Mouse (Mus musculus) heart, embryonic 15.5 days (tissue): ENCODE results near the gene Abcd3. TPM values are rescaled to one million over a fixed set of nuclear protein-coding genes. Genes with fewer than 3 reads are reported as not detected.
"Not testable (repeated sequence)": the region's sequence is repeated elsewhere in the genome, so short reads cannot be mapped to it uniquely, and the experiment has no call there.

Experiments used
- ATAC-seq: fragments of 200-750 bp; cut with Nextera tagmentation; replicated peaks from 2 replicates; pipeline ENCODE4 v1.8.0; 2017; ENCODE audit warnings: low read depth, moderate TSS enrichment; ENCODE audit not compliant: insufficient number of reproducible peaks, insufficient read depth, low FRiP score
- H3K27ac ChIP-seq: fragments of 300-500 bp; sonication (generic); 2 replicates; pipeline ENCODE4 v1.5.1; 2015; ENCODE audit warnings: mild to moderate bottlenecking, inconsistent platforms
- H3K27me3 ChIP-seq: fragments of 300-500 bp; sonication (generic); 2 replicates; pipeline ENCODE4 v1.6.1; 2015; ENCODE audit warnings: inconsistent platforms
- H3K36me3 ChIP-seq: fragments of 300-500 bp; sonication (generic); 2 replicates; pipeline ENCODE4 v1.6.1; 2015; ENCODE audit warnings: mild to moderate bottlenecking, inconsistent platforms
- H3K4me1 ChIP-seq: fragments of 300-500 bp; sonication (generic); replicated peaks from 2 replicates; pipeline ENCODE4 v1.6.1; 2015; ENCODE audit warnings: inconsistent platforms
- H3K4me2 ChIP-seq: fragments of 300-500 bp; sonication (generic); 2 replicates; pipeline ENCODE4 v1.6.1; 2015; ENCODE audit warnings: inconsistent platforms, mild to moderate bottlenecking, moderate library complexity
- H3K4me3 ChIP-seq: fragments of 300-500 bp; sonication (generic); 2 replicates; pipeline ENCODE4 v1.5.1; 2015; ENCODE audit warnings: mild to moderate bottlenecking, inconsistent platforms
- H3K9ac ChIP-seq: fragments of 300-500 bp; sonication (generic); 2 replicates; pipeline ENCODE4 v1.6.1; 2015; ENCODE audit warnings: mild to moderate bottlenecking, inconsistent platforms
- H3K9me3 ChIP-seq: fragments of 300-500 bp; sonication (generic); replicated peaks from 2 replicates; pipeline ENCODE4 v1.6.1; 2016; ENCODE audit warnings: inconsistent platforms
- WGBS: fragments of 180-500 bp; shearing (Covaris S2); methylation state at CpG from one replicate; pipeline ENCODE4 v1.1.7; 2015; ENCODE audit warnings: mixed read lengths; 5-methylcytosine and 5-hydroxymethylcytosine counted together
- polyA plus RNA-seq: library from polyadenylated mRNA; unstranded; fragments of >200 nt; fragmentation: Nextera tagmentation; extraction: Ambion mirVana; gene quantifications from 2 replicates; pipeline ENCODE4 v1.2.1, GENCODE M21; 2015

The Abcd3 gene
- polyA plus RNA-seq, 1 experiment from 2014 or later, result 40.9 TPM

DNA sequence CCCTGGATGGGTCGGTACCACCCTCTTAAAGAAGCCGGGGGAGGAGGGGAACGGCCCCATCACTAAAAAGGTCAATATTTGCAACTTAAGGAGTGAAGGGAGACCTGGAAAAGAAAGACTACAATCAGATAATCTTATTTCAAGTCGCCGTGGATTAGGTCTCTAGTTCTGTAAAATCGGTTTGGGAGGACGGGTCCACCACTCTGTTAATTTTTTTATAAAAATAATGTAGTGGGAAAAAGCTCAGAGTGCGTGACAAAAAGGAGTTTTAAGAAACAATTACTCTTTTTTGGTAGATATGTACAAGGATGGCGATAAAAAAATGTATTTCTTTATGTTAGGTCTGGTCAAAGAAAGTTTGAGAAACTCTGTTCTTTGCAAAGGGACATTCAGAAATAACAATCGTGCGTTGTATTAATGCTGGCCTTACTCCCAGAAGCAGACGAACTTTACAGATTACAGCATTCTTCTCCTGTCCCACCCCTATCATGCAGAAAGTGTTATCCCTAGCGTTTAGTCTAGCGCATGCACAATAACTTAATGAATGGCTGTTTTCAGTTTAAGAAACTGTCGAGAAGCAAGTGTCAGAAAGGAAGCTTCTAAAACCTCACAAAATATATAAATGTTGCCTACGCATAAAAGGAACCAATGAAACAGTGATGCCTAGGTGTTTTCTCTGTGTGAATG lies 590 bp upstream of the Abcd3 start:
- peak overlapping the region; percentile 93 for H3K9ac ChIP-seq
- ATAC-seq, result no peak
- H3K4me2 ChIP-seq, result peak overlapping the region; percentile 75
- 16% methylated on average over 16 of the region's 16 CpGs for WGBS
- H3K36me3 ChIP-seq, result no peaks in the 10 kb centered on the region
- no peaks in the 10 kb centered on the region for H3K27me3 ChIP-seq
- H3K27ac ChIP-seq, result peak overlapping the region; percentile 99
- peak overlapping the region; percentile 88 for H3K4me3 ChIP-seq
- no peaks in the 10 kb centered on the region for H3K9me3 ChIP-seq
- H3K4me1 ChIP-seq, result peaks cover 14% of the 10 kb centered on the region

DNA sequence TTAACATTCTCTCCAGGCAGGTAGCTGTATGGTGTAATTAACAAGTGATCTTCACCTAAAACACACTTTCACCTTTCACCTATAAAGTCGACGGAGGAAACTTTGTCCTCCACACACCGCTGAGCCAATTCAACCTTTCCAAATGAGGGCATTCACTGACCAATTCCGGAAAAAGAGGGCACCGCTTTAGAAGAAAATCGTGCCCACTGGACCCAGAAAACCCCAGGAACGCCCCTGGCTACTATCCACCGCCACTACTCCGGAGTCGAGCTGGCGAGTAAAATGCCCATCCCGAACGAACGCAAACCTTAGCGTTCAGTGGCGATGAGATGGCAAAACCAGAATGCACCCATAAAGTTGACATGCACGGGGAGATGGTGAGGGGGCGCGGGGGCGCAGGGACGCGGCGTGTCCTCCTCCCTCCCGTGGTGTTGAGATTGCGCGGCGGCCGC lies 663 bp downstream of the Abcd3 start:
- WGBS, result under 1% methylated on average over 28 of the region's 28 CpGs
- Histone ChIP-seq H3K4me1 (peaks cover 15% of the 10 kb centered on the region), H3K4me2 (peak overlapping the region; percentile 75), H3K4me3 (peak overlapping the region; percentile 88), H3K27ac (peak overlapping the region; percentile 99), H3K9me3 (no peaks in the 10 kb centered on the region), H3K9ac (peak overlapping the region; percentile 93), H3K36me3 (no peaks in the 10 kb centered on the region), H3K27me3 (no peaks in the 10 kb centered on the region)
- ATAC-seq, result no peak

DNA sequence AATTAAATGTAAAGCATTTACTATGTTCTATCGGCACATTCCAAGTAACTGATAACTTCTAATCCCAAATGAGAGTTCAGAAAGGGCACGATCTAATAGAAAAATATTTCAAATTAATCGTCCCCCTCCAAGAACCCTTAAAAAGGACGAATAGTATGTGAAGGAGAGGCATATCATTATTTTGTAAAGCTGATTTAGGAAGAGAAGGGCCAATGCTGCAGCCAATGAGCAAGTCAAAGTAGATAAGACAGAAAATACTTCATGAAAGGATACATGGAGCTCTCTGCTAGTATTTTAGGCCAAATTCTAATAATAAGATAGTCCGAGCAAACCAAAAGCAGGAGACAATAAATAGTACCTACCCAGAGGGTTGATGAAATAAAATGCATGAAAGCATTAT lies 1.3 kb downstream of the Abcd3 start:
- Histone ChIP-seq H3K9me3 (no peaks in the 10 kb centered on the region), H3K4me2 (peak overlapping the region; percentile 75), H3K27me3 (no peaks in the 10 kb centered on the region), H3K4me3 (peak overlapping the region; percentile 88), H3K36me3 (no peaks in the 10 kb centered on the region), H3K27ac (peak overlapping the region; percentile 99; the same call in 1 of the 2 replicates), H3K9ac (peak overlapping the region; percentile 93; the same call in 1 of the 2 replicates), H3K4me1 (peaks cover 15% of the 10 kb centered on the region)
- 60% methylated on average over 5 of the region's 5 CpGs for WGBS
- no peak for ATAC-seq

DNA sequence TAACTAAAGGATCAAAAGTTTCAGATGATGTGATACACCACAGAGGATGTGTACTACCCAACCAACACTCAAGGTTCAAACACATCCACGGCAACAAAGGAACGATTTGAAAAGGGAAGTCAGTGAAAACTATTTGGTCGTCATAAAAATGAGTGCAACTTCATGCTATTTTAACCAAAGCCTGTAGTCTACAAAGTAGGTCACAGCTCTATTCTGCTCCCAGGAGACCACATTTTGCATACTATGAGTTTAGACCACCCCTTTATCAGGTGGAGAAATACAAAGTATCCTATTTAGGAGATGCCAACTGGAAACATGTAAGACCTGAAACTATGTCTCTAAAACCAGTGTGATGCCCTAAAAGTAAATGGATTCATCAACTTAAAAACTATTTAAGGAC lies 6.9 kb downstream of the Abcd3 start:
- Histone ChIP-seq H3K9ac (no peak overlapping the region), H3K4me1 (peaks cover 11% of the 10 kb centered on the region), H3K4me2 (no peak overlapping the region), H3K27me3 (no peaks in the 10 kb centered on the region), H3K27ac (no peak overlapping the region), H3K4me3 (no peak overlapping the region), H3K9me3 (no peaks in the 10 kb centered on the region), H3K36me3 (no peaks in the 10 kb centered on the region)
- 75% methylated on average over 3 of the region's 3 CpGs for WGBS
- no peak for ATAC-seq

DNA sequence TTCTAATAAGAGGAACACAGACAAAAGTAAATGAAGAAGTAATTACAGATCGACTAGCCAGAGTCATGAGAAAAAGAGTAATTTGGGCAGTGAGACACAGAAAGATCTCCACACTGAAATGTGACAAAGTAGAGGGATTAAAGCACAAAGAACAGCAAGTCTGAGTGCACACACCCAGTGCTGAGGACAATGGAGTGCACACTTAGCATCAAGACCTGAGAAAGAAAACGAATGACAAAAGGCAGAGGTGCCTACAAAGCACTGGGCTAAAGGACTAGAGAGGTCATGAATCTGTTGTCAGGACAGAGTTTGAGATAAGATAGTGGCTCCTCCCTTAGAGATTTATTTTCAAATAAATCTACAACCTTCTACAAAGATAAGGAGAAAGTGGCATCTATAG lies 20.9 kb downstream of the Abcd3 start:
- Histone ChIP-seq H3K27ac (no peak overlapping the region), H3K27me3 (no peaks in the 10 kb centered on the region), H3K4me2 (no peak overlapping the region), H3K36me3 (peaks cover 4% of the 10 kb centered on the region; the same call in 1 of the 2 replicates), H3K4me3 (no peak overlapping the region), H3K4me1 (peaks cover 7% of the 10 kb centered on the region; the same call in 1 of the 2 replicates), H3K9me3 (no peaks in the 10 kb centered on the region), H3K9ac (no peak overlapping the region)
- ATAC-seq, result no peak
- 56% methylated on average over 2 of the region's 2 CpGs for WGBS

DNA sequence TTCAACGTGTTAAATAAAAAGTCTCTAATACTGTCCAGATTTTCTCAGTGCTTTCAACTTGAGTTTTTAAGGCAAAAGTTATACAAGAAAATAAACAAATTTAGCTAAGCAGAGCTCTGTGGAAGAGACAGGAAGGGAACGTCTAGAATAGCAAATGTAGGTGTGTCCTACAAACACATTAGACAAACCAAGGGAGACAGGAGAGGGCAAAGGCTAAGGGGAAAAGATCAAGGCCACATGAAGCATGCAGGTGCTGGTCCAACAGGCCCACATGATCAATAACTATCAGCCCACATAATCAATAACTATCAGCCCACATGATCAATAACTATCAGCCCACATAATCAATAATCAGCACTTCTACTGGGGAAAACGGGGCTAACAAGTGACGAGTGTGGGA lies 22.9 kb downstream of the Abcd3 start:
- Histone ChIP-seq H3K27ac (no peak overlapping the region), H3K4me2 (no peak overlapping the region), H3K27me3 (no peaks in the 10 kb centered on the region), H3K36me3 (peaks cover 4% of the 10 kb centered on the region; the same call in 1 of the 2 replicates), H3K9me3 (no peaks in the 10 kb centered on the region), H3K4me1 (peaks cover 4% of the 10 kb centered on the region; the same call in 1 of the 2 replicates), H3K4me3 (no peak overlapping the region), H3K9ac (no peak overlapping the region)
- WGBS, result 86% methylated on average over 4 of the region's 4 CpGs
- no peak for ATAC-seq

DNA sequence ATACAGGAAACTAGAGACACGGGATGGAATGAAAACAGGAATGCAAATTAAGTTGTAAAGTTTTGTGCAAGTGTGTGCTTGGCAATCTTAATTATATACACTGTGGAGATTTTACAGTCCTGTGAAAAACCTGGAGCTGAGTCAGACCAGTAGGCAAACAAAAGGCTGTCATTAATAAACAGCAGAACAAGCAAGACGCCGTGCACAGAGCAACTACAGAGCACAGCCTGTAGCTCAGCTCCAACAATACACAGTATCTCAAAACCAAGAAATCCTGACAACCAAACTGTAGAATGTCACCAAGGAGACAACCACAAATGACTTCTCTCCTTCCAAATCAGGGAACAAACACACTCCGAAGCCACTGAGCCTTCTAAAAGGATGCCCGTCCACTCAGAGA lies 24.7 kb downstream of the Abcd3 start:
- H3K4me2 ChIP-seq, result no peak overlapping the region
- 67% methylated on average over 5 of the region's 5 CpGs for WGBS
- no peak overlapping the region for H3K27ac ChIP-seq

DNA sequence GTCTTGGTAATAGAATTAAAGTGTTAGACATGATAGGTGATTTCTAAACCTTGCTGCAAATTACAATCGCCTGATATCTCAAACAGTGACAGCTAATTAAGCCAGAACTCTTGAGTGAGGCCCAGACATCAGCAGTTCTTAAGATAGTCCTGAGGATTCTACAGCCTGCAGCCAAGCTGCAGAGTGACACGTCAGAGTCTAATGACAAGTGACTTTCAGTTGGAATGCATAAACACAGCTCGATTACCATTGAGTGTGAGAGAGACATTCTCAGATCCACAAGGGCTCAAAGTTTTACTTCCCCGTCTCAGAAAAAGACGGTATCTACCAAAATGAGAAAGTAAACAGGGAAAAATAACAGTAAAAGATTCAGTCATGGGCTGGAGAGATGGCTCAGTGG lies 25.3 kb downstream of the Abcd3 start:
- Histone ChIP-seq H3K4me3 (no peak overlapping the region), H3K27me3 (no peaks in the 10 kb centered on the region), H3K36me3 (peaks cover 4% of the 10 kb centered on the region; the same call in 1 of the 2 replicates), H3K27ac (no peak overlapping the region), H3K4me1 (peaks cover 4% of the 10 kb centered on the region; the same call in 1 of the 2 replicates), H3K9ac (no peak overlapping the region), H3K9me3 (no peaks in the 10 kb centered on the region), H3K4me2 (no peak overlapping the region)
- ATAC-seq, result no peak
- WGBS, result 32% methylated on average over 5 of the region's 5 CpGs

More for the DNA sequence above, 24.7 kb downstream of the Abcd3 start:
- no peaks in the 10 kb centered on the region for H3K27me3 ChIP-seq
- peaks cover 4% of the 10 kb centered on the region; the same call in 1 of the 2 replicates for H3K4me1 ChIP-seq
- H3K4me3 ChIP-seq, result no peak overlapping the region
- no peaks in the 10 kb centered on the region for H3K9me3 ChIP-seq
- peaks cover 4% of the 10 kb centered on the region; the same call in 1 of the 2 replicates for H3K36me3 ChIP-seq
- ATAC-seq, result no peak
- no peak overlapping the region for H3K9ac ChIP-seq

DNA sequence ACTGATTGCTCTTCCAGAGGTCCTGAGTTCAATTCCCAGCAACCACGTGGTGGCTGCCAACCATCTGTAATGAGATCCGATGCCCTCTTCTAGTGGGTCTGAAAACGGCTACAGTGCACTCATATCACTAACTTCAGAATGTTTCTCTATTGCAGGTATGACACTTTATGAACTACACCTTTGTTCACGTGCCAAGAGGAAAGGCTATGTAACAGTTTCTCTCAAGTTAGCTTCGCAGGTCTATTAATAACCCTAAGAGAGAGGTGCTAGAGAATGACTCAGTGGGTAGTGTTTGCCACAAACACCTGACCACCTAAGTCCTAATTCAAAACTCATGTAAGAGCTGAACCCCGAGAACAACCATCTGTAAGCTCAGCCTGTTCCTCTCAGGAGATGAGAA lies 32.1 kb downstream of the Abcd3 start:
- H3K27me3 ChIP-seq, result no peaks in the 10 kb centered on the region
- no peaks in the 10 kb centered on the region for H3K36me3 ChIP-seq
- WGBS, result 67% methylated on average over 6 of the region's 6 CpGs
- ATAC-seq, result no peak
- H3K4me3 ChIP-seq, result no peak overlapping the region
- H3K9me3 ChIP-seq, result no peaks in the 10 kb centered on the region
- no peaks in the 10 kb centered on the region; the same call in 1 of the 2 replicates for H3K4me1 ChIP-seq
- H3K27ac ChIP-seq, result no peak overlapping the region
- no peak overlapping the region for H3K9ac ChIP-seq
- no peak overlapping the region for H3K4me2 ChIP-seq

DNA sequence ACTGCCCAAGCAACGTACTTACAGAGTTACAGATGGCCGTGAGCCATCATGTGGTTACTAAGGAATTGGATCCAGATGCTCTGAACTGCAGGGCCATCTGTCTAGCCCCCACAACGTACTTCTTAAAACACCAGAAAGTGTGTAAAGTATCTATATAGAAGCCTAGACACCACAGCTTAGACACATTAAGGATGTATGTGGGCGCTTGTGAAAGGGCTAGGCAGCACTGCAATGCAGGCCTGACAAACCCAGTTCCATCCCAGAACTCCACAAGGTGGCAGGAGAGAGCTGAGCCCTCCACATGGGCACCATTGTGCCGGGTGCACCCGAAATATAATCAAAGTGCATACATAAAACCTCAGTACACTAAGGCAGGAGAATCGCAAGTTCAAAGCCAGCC lies 37.2 kb downstream of the Abcd3 start:
- no peaks in the 10 kb centered on the region for H3K9me3 ChIP-seq
- H3K4me2 ChIP-seq, result no peak overlapping the region
- peaks cover 20% of the 10 kb centered on the region; the same call in 1 of the 2 replicates for H3K36me3 ChIP-seq
- no peak overlapping the region for H3K4me3 ChIP-seq
- no peaks in the 10 kb centered on the region for H3K4me1 ChIP-seq
- ATAC-seq, result no peak
- 56% methylated on average over 7 of the region's 7 CpGs for WGBS
- H3K27ac ChIP-seq, result no peak overlapping the region
- no peak overlapping the region for H3K9ac ChIP-seq
- no peaks in the 10 kb centered on the region for H3K27me3 ChIP-seq

DNA sequence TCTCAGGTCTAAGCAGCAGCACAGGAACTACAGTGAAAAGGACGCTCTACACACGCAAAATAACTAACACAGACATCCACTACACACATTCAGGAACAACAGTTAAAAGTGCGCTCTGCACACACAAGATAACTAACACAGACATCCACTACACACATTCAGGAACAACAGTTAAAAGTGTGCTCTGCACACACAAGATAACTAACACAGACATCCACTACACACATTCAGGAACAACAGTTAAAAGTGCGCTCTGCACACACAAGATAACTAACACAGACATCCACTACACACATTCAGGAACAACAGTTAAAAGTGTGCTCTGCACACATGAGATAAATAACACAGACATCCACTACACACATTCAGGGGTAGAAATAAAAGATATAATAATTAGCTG lies 41.8 kb downstream of the Abcd3 start:
- H3K9me3 ChIP-seq, H3K4me1 ChIP-seq, H3K27me3 ChIP-seq, H3K4me3 ChIP-seq, H3K4me2 ChIP-seq, H3K27ac ChIP-seq, ATAC-seq, H3K9ac ChIP-seq: not testable (repeated sequence)
- H3K36me3 ChIP-seq, result peaks cover 48% of the 10 kb centered on the region
- 95% methylated on average over 4 of the region's 4 CpGs for WGBS

DNA sequence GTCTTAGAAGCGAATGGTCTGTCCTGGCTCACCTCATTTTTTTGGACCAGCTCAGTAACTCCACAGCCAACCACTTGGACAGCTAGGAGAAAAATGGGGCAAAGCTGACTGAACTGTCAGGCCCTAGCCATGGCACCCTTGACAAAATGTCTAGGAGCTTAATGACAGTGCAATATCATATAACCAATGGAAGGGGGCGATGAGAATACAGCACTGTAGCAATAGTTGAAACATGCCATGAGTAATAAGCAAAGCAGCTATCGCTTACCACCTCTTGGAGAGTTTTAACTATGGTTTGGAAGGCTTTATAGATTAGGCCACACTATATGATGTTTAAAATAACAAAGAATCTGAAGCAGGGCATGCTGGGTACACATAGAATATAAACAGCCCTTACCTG lies 46.3 kb downstream of the Abcd3 start:
- no peaks in the 10 kb centered on the region for H3K4me1 ChIP-seq

More for the DNA sequence above, 46.3 kb downstream of the Abcd3 start:
- peaks cover 63% of the 10 kb centered on the region for H3K36me3 ChIP-seq
- no peak overlapping the region for H3K4me2 ChIP-seq
- H3K27ac ChIP-seq, result no peak overlapping the region
- H3K9ac ChIP-seq, result no peak overlapping the region
- ATAC-seq, result no peak
- H3K27me3 ChIP-seq, result no peaks in the 10 kb centered on the region
- WGBS, result 94% methylated on average over 3 of the region's 3 CpGs
- H3K9me3 ChIP-seq, result no peaks in the 10 kb centered on the region
- H3K4me3 ChIP-seq, result no peak overlapping the region
